Mouse (Mus musculus) ES-E14 (cell line): Measurements from ENCODE around the gene BC048403. TPM values are rescaled to one million over a fixed set of nuclear protein-coding genes. Genes with fewer than 3 reads are reported as not detected.

Source experiments
- DNase-seq: peaks from one replicate; pipeline ENCODE4 v3.0.0-alpha.2; 2013; ENCODE audit warnings: low read depth, low spot score
- H3K27ac ChIP-seq: 2 replicates; pipeline ENCODE4 v1.5.1; 2012; ENCODE audit warnings: low read depth, mild to moderate bottlenecking, low read length, moderate library complexity, mixed read lengths; ENCODE audit not compliant: poor library complexity, insufficient read depth, severe bottlenecking
- H3K36me3 ChIP-seq: 2 replicates; pipeline ENCODE4 v1.6.1; 2012; ENCODE audit warnings: mild to moderate bottlenecking, low read length, moderate library complexity, mixed read lengths; ENCODE audit not compliant: control insufficient read depth, poor library complexity, insufficient read depth, severe bottlenecking
- H3K4me1 ChIP-seq, 2 experiments: fragments of 150-350 bp in 1 of 2; sonication (generic) in 1 of 2; 2 replicates each; pipeline ENCODE4 v1.6.1; 2012; ENCODE audit warnings: low read length in 2 of 2, mild to moderate bottlenecking in 1 of 2, mixed read lengths in 1 of 2; ENCODE audit not compliant: control insufficient read depth in 2 of 2, insufficient read depth in 2 of 2, poor library complexity in 1 of 2
- H3K4me3 ChIP-seq, 2 experiments: fragments of 150-350 bp in 1 of 2; sonication (generic) in 1 of 2; 2 replicates each; pipeline ENCODE4 v1.5.1; 2012; ENCODE audit warnings: low read length in 2 of 2, low read depth in 1 of 2, mild to moderate bottlenecking in 1 of 2, mixed read lengths in 1 of 2; ENCODE audit not compliant: insufficient read depth in 1 of 2, poor library complexity in 1 of 2, severe bottlenecking in 1 of 2
- H3K9ac ChIP-seq: 2 replicates; pipeline ENCODE4 v1.6.1; 2012; ENCODE audit warnings: low read depth, mild to moderate bottlenecking, low read length, mixed read lengths; ENCODE audit not compliant: poor library complexity, insufficient read depth, severe bottlenecking
- H3K9me3 ChIP-seq: fragments of 150-350 bp; sonication (generic); 2 replicates; pipeline ENCODE4 v1.6.1; 2012; ENCODE audit warnings: low read depth, mild to moderate bottlenecking, low read length; ENCODE audit not compliant: control insufficient read depth, insufficient read depth
- CHD2 ChIP-seq: IDR thresholded peaks from 2 replicates; pipeline ENCODE4 v1.6.1; 2014; ENCODE audit warnings: mild to moderate bottlenecking, low read depth, low read length, inconsistent platforms
- HCFC1 ChIP-seq: IDR thresholded peaks from 2 replicates; pipeline ENCODE4 v1.6.1; 2012; ENCODE audit warnings: low read length, inconsistent platforms, borderline replicate concordance; ENCODE audit not compliant: insufficient read depth
- MAFK ChIP-seq: IDR thresholded peaks from 2 replicates; pipeline ENCODE4 v1.6.1; 2014; ENCODE audit warnings: mild to moderate bottlenecking, low read depth, low read length, inconsistent platforms; ENCODE audit not compliant: insufficient read depth
- ZC3H11A ChIP-seq: IDR thresholded peaks from 2 replicates; pipeline ENCODE4 v1.6.1; 2012; ENCODE audit warnings: low read depth, mild to moderate bottlenecking, inconsistent platforms, low read length, borderline replicate concordance
- ZNF384 ChIP-seq: IDR thresholded peaks from 2 replicates; pipeline ENCODE4 v1.6.1; 2012; ENCODE audit warnings: low read depth, low read length, inconsistent platforms
- in situ Hi-C, 2 experiments: fragments of 600-800 bp; cut with MboI; formaldehyde crosslinking; loops; one replicate each; pipeline ENCODE4 v1.15.1; 2025; ENCODE audit warnings: low sequenced_read_pairs in 2 of 2, inconsistent platforms in 1 of 2; ENCODE audit not compliant: unreplicated experiment in 2 of 2
- total RNA-seq: library from RNA; depleted of rRNA; stranded (reverse); fragments of 300-350 nt; gene quantifications from 2 replicates; pipeline ENCODE4 v1.2.3, GENCODE M21; 2012

Gene BC048403
- total RNA-seq, 1 experiment: 5.2 TPM

GRCm38 (mm10) chr10:121773813-121774212, 34.1 kb downstream of the BC048403 start:
- in situ Hi-C loops: loop anchor here in 1 of 2 experiments (25.0 kb wide), 1 partner anchor 263 kb away; the partner anchor contains the start of gene Srgap1
- Histone ChIP-seq H3K9ac (no peak overlapping the region), H3K27ac (no peak overlapping the region), H3K4me3 (no peak overlapping the region), H3K4me1 (peaks cover 0 to 5% of the 10 kb centered on the region in 2 experiments; a peak in 1 of 4 replicates), H3K9me3 (no peaks in the 10 kb centered on the region), H3K36me3 (no peaks in the 10 kb centered on the region)
- no peak for DNase-seq
- no peak for TF ChIP-seq CHD2
- no peak for TF ChIP-seq MAFK
- no peak for TF ChIP-seq ZNF384
- TF ChIP-seq ZC3H11A: no peak
- no peak for TF ChIP-seq HCFC1

- DNase-seq: no peak
- no peak overlapping the region for H3K9ac ChIP-seq
- no peak overlapping the region for H3K27ac ChIP-seq
- TF ChIP-seq HCFC1 (no peak), ZNF384 (no peak), MAFK (no peak), ZC3H11A (no peak), CHD2 (no peak)
- in situ Hi-C loops: no loop called here
- no peaks in the 10 kb centered on the region for H3K36me3 ChIP-seq
- H3K4me1 ChIP-seq: peaks cover 0 to 4% of the 10 kb centered on the region in 2 experiments; a peak in 1 of 4 replicates
- no peaks in the 10 kb centered on the region for H3K9me3 ChIP-seq
- H3K4me3 ChIP-seq: no peak overlapping the region
Measured at GRCm38 (mm10) chr10:121775990-121776389, 36.3 kb downstream of the BC048403 start.

- no peak for TF ChIP-seq HCFC1
- TF ChIP-seq ZNF384: no peak
- no peak for TF ChIP-seq MAFK
- no peak for TF ChIP-seq CHD2
- no peak for TF ChIP-seq ZC3H11A
- no peak overlapping the region for H3K27ac ChIP-seq
- peaks cover 0 to 5% of the 10 kb centered on the region in 2 experiments; a peak in 1 of 4 replicates for H3K4me1 ChIP-seq
- in situ Hi-C loops: no loop called here
- no peaks in the 10 kb centered on the region for H3K9me3 ChIP-seq
- no peak overlapping the region for H3K9ac ChIP-seq
- no peak overlapping the region; a peak in 1 of 4 replicates for H3K4me3 ChIP-seq
- peak; percentile 41 for DNase-seq
- H3K36me3 ChIP-seq: no peaks in the 10 kb centered on the region
Measured at GRCm38 (mm10) chr10:121781159-121781558, 41.4 kb downstream of the BC048403 start.

- in situ Hi-C loops: no loop called here
- Histone ChIP-seq H3K36me3 (no peaks in the 10 kb centered on the region), H3K4me3 (no peak overlapping the region), H3K4me1 (peaks cover 0 to 2% of the 10 kb centered on the region in 2 experiments; a peak in 1 of 4 replicates), H3K27ac (no peak overlapping the region), H3K9ac (no peak overlapping the region), H3K9me3 (no peaks in the 10 kb centered on the region)
- DNase-seq: no peak
- TF ChIP-seq ZC3H11A: no peak
- no peak for TF ChIP-seq CHD2
- no peak for TF ChIP-seq MAFK
- no peak for TF ChIP-seq ZNF384
- no peak for TF ChIP-seq HCFC1
Measured at GRCm38 (mm10) chr10:121788536-121788935, 48.8 kb downstream of the BC048403 start.

- Histone ChIP-seq H3K4me1 (peaks cover 0 to 2% of the 10 kb centered on the region in 2 experiments; a peak in 1 of 4 replicates), H3K9ac (no peak overlapping the region), H3K9me3 (no peaks in the 10 kb centered on the region), H3K27ac (no peak overlapping the region), H3K4me3 (no peak overlapping the region), H3K36me3 (no peaks in the 10 kb centered on the region)
- in situ Hi-C loops: no loop called here
- TF ChIP-seq ZNF384: no peak
- no peak for TF ChIP-seq HCFC1
- TF ChIP-seq MAFK: no peak
- no peak for TF ChIP-seq CHD2
- TF ChIP-seq ZC3H11A: no peak
- no peak for DNase-seq
Measured at GRCm38 (mm10) chr10:121790078-121790477, 50.3 kb downstream of the BC048403 start.
